Mouse (Mus musculus) megakaryocyte, embryonic 14.5 days (primary cell): ENCODE results near the gene Myef2. TPM values are rescaled to one million over a fixed set of nuclear protein-coding genes. Genes with fewer than 3 reads are reported as not detected.
"Not testable (repeated sequence)": the region's sequence is repeated elsewhere in the genome, so short reads cannot be mapped to it uniquely, and the experiment has no call there.

ENCODE experiments used
- H3K27me3 ChIP-seq: replicated peaks from 2 replicates; pipeline ENCODE3; 2012; ENCODE audit warnings: inconsistent platforms
- H3K36me3 ChIP-seq: replicated peaks from 2 replicates; pipeline ENCODE3; 2012; ENCODE audit warnings: low read length, inconsistent platforms, mixed read lengths
- H3K4me1 ChIP-seq: 2 replicates; pipeline ENCODE4 v1.6.1; 2012; ENCODE audit warnings: inconsistent platforms
- H3K4me3 ChIP-seq: replicated peaks from 2 replicates; pipeline ENCODE3; 2012; ENCODE audit warnings: moderate library complexity, mild to moderate bottlenecking, inconsistent platforms
- H3K9me3 ChIP-seq: 2 replicates; pipeline ENCODE4 v1.6.1; 2012; ENCODE audit warnings: inconsistent platforms
- FLI1 ChIP-seq: IDR thresholded peaks from 2 replicates; pipeline ENCODE4 v1.6.1; 2012; ENCODE audit warnings: low read length, inconsistent platforms, mixed read lengths
- GATA1 ChIP-seq: IDR thresholded peaks from 3 replicates; pipeline ENCODE4 v1.6.1; 2012; ENCODE audit warnings: mixed read lengths, low read length, inconsistent platforms, borderline replicate concordance
- polyA plus RNA-seq: library from polyadenylated mRNA; stranded (reverse); fragments of >175 nt; gene quantifications from 2 replicates; pipeline ENCODE4 v1.2.3, GENCODE M21; 2012; ENCODE audit warnings: low replicate concordance; ENCODE audit not compliant: insufficient read depth

Gene Myef2
- polyA plus RNA-seq, 1 experiment, result 9.5 TPM

DNA sequence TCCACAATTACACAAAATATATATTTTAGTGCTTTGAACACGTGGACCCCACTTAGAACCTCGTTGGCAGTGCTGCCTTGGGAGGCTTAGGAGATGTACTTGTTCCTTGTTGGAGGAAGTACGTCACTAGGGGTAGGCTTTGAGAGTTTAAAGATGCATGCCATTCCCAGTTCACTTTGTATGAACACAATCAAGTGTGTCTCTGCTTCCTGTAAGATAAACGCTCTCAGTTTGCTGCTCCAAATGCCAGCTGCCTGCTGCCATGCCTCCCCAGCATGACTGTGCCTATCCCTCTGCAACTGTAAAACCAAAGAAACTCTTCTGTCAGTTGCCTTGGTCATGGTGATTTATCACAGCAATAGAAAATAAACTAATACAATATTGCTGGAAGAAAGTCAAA, 2.4 kb upstream of the Myef2 start:
- H3K36me3 ChIP-seq, result no peaks in the 10 kb centered on the region
- H3K27me3 ChIP-seq, result no peaks in the 10 kb centered on the region
- H3K4me3 ChIP-seq, result peak overlapping the region; percentile 46
- H3K4me1 ChIP-seq, result peaks cover 44% of the 10 kb centered on the region
- no peaks in the 10 kb centered on the region for H3K9me3 ChIP-seq
- TF ChIP-seq GATA1, result no peak
- TF ChIP-seq FLI1, result no peak

- H3K27me3 ChIP-seq, result no peaks in the 10 kb centered on the region
- TF ChIP-seq GATA1, result no peak
- no peak for TF ChIP-seq FLI1
- peaks cover 61% of the 10 kb centered on the region for H3K4me1 ChIP-seq
- H3K4me3 ChIP-seq, result peak overlapping the region; percentile 94
- H3K9me3 ChIP-seq, result no peaks in the 10 kb centered on the region
- no peaks in the 10 kb centered on the region for H3K36me3 ChIP-seq
Observed at GRCm38 (mm10) chr2:125122624-125123476, 611 bp downstream of the Myef2 start.

- TF ChIP-seq FLI1 (no peak), GATA1 (no peak)
- H3K9me3 ChIP-seq, result no peaks in the 10 kb centered on the region
- H3K36me3 ChIP-seq, result no peaks in the 10 kb centered on the region
- no peaks in the 10 kb centered on the region for H3K27me3 ChIP-seq
- H3K4me1 ChIP-seq, result peaks cover 61% of the 10 kb centered on the region
- peak overlapping the region; percentile 94 for H3K4me3 ChIP-seq
Observed at GRCm38 (mm10) chr2:125122288-125122623, 1.2 kb downstream of the Myef2 start.

DNA sequence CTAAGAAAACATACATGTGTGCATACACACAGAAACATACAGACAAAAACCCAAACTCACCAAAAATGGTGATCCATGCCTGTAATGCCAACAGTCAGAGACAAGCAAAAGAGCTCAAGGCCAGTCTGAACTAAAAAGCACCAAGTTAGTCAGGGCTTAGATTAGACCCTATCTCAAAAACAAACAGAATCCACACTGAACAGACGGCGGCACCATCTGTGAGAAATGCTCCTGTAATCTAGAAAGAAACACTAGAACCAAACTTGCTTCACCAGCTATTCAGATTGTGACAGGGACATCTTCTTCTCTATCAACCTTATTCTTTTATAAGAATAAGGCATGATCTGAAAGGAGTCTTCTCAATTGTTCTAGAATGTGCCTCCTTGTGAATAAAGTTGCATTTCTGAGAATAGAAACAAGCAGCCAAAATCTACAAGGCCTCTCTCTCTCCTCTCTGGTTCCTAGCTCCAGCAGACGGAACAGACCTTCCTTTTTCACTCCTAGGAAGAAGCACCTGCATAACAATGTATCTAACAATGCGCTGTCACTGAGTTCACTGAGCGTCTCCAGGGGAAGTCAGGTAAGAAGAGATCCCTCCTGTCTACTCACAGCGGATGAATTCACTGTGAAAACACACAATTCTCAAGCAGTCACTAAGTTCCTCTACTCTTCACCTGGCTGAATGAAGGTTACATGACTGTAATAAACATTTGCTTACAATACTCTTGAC, 3.9 kb downstream of the Myef2 start:
- TF ChIP-seq FLI1 (no peak), GATA1 (no peak)
- H3K4me3 ChIP-seq, result no peak overlapping the region
- no peaks in the 10 kb centered on the region for H3K9me3 ChIP-seq
- H3K27me3 ChIP-seq, result no peaks in the 10 kb centered on the region
- peaks cover 46% of the 10 kb centered on the region for H3K4me1 ChIP-seq
- H3K36me3 ChIP-seq, result peaks cover 22% of the 10 kb centered on the region

DNA sequence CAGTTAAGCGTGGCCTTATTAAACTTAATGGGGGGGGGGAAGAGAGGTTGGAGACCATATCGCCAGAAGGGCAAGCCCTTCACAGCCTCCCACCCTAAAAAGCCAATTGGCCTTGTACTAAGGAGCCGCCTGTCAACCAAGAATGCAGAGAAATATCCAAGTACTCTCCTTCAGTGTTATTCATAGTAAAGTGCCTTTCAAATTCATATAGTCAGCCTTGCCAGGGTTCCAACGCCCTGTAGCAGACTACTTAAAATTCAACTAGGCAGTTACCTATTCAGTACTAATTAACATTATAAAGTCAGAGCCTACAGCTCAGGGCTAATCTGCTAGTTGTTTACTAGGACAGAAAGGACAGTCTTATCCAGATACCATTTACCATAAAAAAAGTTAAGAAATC, 16.9 kb downstream of the Myef2 start:
- H3K9me3 ChIP-seq, H3K27me3 ChIP-seq, H3K4me1 ChIP-seq, H3K4me3 ChIP-seq: not testable (repeated sequence)
- peaks cover 79% of the 10 kb centered on the region for H3K36me3 ChIP-seq

DNA sequence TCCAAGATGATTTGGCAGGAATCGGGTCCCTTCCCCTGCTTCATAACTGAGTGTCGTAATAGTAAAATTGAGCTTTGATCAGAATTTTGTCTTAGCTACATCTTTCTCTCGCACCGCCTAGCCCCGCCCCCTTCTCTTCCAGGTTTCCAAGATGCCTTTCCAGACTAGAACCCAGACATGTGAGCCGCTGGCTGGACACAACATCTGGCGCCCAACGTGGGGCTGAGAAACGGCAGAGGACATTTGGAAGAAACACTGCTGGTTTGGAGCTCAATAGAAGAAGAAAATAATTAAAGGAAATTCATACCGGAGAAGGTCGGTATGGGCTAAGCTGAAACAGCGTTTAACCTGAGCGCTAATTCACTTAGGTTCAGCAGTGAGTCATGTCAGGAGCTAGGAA, 19.0 kb downstream of the Myef2 start:
- not testable (repeated sequence) for H3K27me3 ChIP-seq, H3K9me3 ChIP-seq, H3K4me3 ChIP-seq, H3K4me1 ChIP-seq
- peaks cover 79% of the 10 kb centered on the region for H3K36me3 ChIP-seq

DNA sequence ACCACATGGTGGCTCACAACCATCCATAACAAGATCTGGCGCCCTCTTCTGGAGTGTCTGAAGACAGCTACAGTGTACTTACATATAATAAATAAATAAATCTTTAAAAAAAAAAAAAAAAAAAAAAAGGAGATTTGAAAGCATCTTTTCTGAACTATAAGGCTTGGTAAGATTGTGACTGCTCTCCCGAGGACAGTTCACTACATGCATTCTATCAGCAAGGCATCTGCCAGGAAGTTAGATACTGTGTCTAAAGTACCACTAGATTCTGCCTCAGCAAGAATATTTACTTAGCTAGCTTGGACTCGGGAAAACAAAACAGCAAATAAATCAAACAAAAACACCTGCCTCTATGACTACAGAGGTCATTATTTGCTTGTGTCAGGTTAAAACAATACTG, 31.3 kb downstream of the Myef2 start:
- peaks cover 95% of the 10 kb centered on the region for H3K36me3 ChIP-seq
- not testable (repeated sequence) for H3K9me3 ChIP-seq, H3K4me1 ChIP-seq, H3K27me3 ChIP-seq, H3K4me3 ChIP-seq

- Histone ChIP-seq H3K9me3 (no peaks in the 10 kb centered on the region), H3K4me1 (peaks cover 10% of the 10 kb centered on the region), H3K4me3 (no peak overlapping the region), H3K27me3 (no peaks in the 10 kb centered on the region), H3K36me3 (peaks cover 97% of the 10 kb centered on the region)
- TF ChIP-seq GATA1 (no peak), FLI1 (no peak)
Observed at GRCm38 (mm10) chr2:125088757-125089156, 34.7 kb downstream of the Myef2 start.

GRCm38 (mm10) chr2:125083879-125084278, 39.6 kb downstream of the Myef2 start:
- Histone ChIP-seq H3K36me3 (peaks cover 95% of the 10 kb centered on the region), H3K4me3 (peak overlapping the region; percentile 73), H3K27me3 (no peaks in the 10 kb centered on the region), H3K9me3 (no peaks in the 10 kb centered on the region), H3K4me1 (peaks cover 40% of the 10 kb centered on the region)
- TF ChIP-seq FLI1, result no peak
- TF ChIP-seq GATA1, result no peak

DNA sequence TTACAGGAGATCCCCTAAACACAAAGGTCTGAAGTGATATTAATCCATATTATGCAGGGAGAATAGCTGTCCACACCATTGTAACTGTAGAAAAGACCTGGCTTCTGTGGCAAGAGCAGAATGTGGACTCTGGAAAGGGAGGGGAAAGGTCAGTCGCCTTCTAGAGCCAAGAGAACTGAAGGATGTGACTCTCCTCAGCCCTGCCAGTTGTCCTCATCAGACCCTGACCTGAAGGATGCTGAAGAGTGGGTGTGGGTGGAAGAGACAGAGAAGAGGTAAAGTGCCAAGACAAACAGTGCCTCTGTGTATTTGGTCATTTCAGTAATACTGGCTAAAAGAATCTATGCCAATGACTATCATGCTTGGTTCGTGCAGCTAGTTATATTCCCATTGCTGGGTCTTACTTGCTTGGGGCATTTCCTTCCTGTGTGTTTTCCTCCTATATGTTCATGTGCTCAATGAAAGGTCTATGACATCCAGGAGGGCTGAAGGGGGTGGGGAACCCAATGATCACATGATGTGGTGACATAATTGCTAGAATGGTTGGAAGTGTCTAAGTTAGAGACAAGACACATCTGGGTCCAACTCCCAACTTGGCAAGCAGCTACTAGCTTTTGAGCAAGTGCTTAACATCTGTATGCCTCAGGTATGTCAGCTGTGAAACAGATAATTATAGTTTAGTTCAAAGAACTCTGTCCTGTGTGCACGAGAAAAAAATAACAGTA, 50.2 kb downstream of the Myef2 start:
- H3K4me3 ChIP-seq, result peak overlapping the region; percentile 75
- H3K4me1 ChIP-seq, result peaks cover 93% of the 10 kb centered on the region
- no peaks in the 10 kb centered on the region for H3K27me3 ChIP-seq
- TF ChIP-seq GATA1 (no peak), FLI1 (no peak)
- peaks cover 97% of the 10 kb centered on the region for H3K36me3 ChIP-seq
- H3K9me3 ChIP-seq, result no peaks in the 10 kb centered on the region
